Mouse (Mus musculus): ENCODE results near the gene Macrod1. TPM values are rescaled to one million over a fixed set of nuclear protein-coding genes. Genes with fewer than 3 reads are reported as not detected.
A peak's percentile ranks its signal among the peaks of the same experiment; 100 is the strongest.

The Macrod1 gene
- polyA plus RNA-seq, 1 experiment from 2014 or later: 3.4 TPM

DNA sequence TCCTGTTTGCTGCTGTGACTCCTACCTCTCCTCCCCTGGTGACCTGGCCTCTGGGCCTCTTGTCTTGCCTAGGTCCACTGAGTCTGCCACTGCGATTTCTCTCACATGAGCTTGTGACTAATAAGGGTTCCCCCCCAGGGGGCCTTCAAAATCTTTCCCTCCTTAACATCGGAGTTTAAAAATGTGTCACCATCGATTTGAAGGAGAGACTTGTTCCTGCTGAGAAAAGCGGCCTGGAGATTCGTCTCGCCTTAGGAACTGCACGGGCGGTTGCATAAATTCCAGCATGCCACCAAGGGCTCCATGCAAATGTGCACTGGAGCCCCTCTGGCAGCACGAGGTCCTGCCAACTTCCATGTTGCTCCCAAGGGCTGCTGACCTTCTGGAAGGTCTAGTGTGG lies 21.1 kb downstream of the Macrod1 start:
- Histone ChIP-seq H3K36me3 (no peaks in the 10 kb centered on the region), H3K27ac (peak overlapping the region; percentile 35; the same call in 1 of the 2 replicates), H3K4me3 (no peak overlapping the region), H3K27me3 (ENCODE audit: insufficient read depth, poor library complexity, severe bottlenecking) (peaks cover 62% of the 10 kb centered on the region), H3K4me1 (replicated peaks) (peaks cover 47% of the 10 kb centered on the region), H3K9me3 (no peaks in the 10 kb centered on the region)
- WGBS: 52% methylated on average over 9 of the region's 9 CpGs
- no peak for DNase-seq (ENCODE audit: low spot score)

DNA sequence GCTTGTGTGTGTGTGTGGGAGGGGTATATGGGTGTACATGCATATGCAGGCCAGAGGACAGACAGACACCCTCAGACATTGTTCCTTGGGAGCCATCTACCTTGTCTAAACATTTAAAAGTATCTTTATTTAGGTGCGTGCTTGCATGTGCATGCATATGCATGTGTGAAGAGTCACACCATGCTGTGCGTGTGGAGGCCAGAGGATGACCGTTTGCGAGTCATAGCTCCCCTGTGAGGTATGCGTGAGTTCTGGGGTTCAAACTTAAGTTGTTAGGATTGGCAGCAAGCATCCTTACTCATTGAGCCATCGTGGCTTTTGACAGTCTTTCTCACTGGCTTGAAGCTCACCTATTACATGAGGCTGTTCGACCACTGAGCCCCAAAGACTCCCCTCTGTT lies 21.7 kb downstream of the Macrod1 start:
- Histone ChIP-seq H3K27me3 (ENCODE audit: insufficient read depth, poor library complexity, severe bottlenecking) (peaks cover 62% of the 10 kb centered on the region), H3K9me3 (no peaks in the 10 kb centered on the region), H3K27ac (no peak overlapping the region), H3K36me3 (no peaks in the 10 kb centered on the region), H3K4me1 (replicated peaks) (peaks cover 47% of the 10 kb centered on the region), H3K4me3 (no peak overlapping the region)
- WGBS: 87% methylated on average over 7 of the region's 7 CpGs
- DNase-seq (ENCODE audit: low spot score): no peak

- Histone ChIP-seq H3K4me3 (no peak overlapping the region), H3K27ac (no peak overlapping the region), H3K27me3 (ENCODE audit: insufficient read depth, poor library complexity, severe bottlenecking) (peaks cover 70% of the 10 kb centered on the region), H3K4me1 (replicated peaks) (peaks cover 52% of the 10 kb centered on the region), H3K36me3 (no peaks in the 10 kb centered on the region), H3K9me3 (no peaks in the 10 kb centered on the region)
- 81% methylated on average over 7 of the region's 7 CpGs for WGBS
- no peak for DNase-seq (ENCODE audit: low spot score)
Observed at GRCm38 (mm10) chr19:7081516-7082266, 25.1 kb downstream of the Macrod1 start.

GRCm38 (mm10) chr19:7083035-7083794 lies 26.6 kb downstream of the Macrod1 start:
- 24% methylated on average over 14 of the region's 14 CpGs for WGBS
- no peaks in the 10 kb centered on the region for H3K9me3 ChIP-seq
- H3K27me3 ChIP-seq (ENCODE audit: insufficient read depth, poor library complexity, severe bottlenecking): peaks cover 82% of the 10 kb centered on the region
- peaks cover 58% of the 10 kb centered on the region for H3K4me1 ChIP-seq (replicated peaks)
- no peak overlapping the region for H3K4me3 ChIP-seq
- no peaks in the 10 kb centered on the region for H3K36me3 ChIP-seq
- peak overlapping the region; percentile 46; the same call in 1 of the 2 replicates for H3K27ac ChIP-seq
- no peak for DNase-seq (ENCODE audit: low spot score)

GRCm38 (mm10) chr19:7084734-7085133 lies 28.1 kb downstream of the Macrod1 start:
- H3K27me3 ChIP-seq (ENCODE audit: insufficient read depth, poor library complexity, severe bottlenecking): peaks cover 81% of the 10 kb centered on the region
- 0 out of 2 replicates have a peak overlapping the region, but pooled peaks have one; percentile 25 for H3K27ac ChIP-seq
- no peak for DNase-seq (ENCODE audit: low spot score)

GRCm38 (mm10) chr19:7088558-7088957 lies 31.9 kb downstream of the Macrod1 start:
- Histone ChIP-seq H3K9me3 (no peaks in the 10 kb centered on the region), H3K36me3 (no peaks in the 10 kb centered on the region), H3K4me1 (replicated peaks) (peaks cover 82% of the 10 kb centered on the region), H3K4me3 (no peak overlapping the region), H3K27ac (peak overlapping the region; percentile 45), H3K27me3 (ENCODE audit: insufficient read depth, poor library complexity, severe bottlenecking) (peaks cover 60% of the 10 kb centered on the region)
- DNase-seq (ENCODE audit: low spot score): no peak
- WGBS: 12% methylated on average over 9 of the region's 9 CpGs

More at GRCm38 (mm10) chr19:7084734-7085133, 28.1 kb downstream of the Macrod1 start:
- Histone ChIP-seq H3K9me3 (no peaks in the 10 kb centered on the region), H3K4me3 (no peak overlapping the region), H3K36me3 (no peaks in the 10 kb centered on the region), H3K4me1 (replicated peaks) (peaks cover 58% of the 10 kb centered on the region)
- 81% methylated on average over 15 of the region's 15 CpGs for WGBS

- H3K9me3 ChIP-seq: no peaks in the 10 kb centered on the region
- peaks cover 56% of the 10 kb centered on the region for H3K27me3 ChIP-seq (ENCODE audit: insufficient read depth, poor library complexity, severe bottlenecking)
- no peak overlapping the region for H3K4me3 ChIP-seq
- no peak for DNase-seq (ENCODE audit: low spot score)
- WGBS: 56% methylated on average over 5 of the region's 5 CpGs
- peak overlapping the region; percentile 45 for H3K27ac ChIP-seq
- no peaks in the 10 kb centered on the region for H3K36me3 ChIP-seq
- peaks cover 82% of the 10 kb centered on the region for H3K4me1 ChIP-seq (replicated peaks)
Observed at GRCm38 (mm10) chr19:7089050-7089449, 32.4 kb downstream of the Macrod1 start.

DNA sequence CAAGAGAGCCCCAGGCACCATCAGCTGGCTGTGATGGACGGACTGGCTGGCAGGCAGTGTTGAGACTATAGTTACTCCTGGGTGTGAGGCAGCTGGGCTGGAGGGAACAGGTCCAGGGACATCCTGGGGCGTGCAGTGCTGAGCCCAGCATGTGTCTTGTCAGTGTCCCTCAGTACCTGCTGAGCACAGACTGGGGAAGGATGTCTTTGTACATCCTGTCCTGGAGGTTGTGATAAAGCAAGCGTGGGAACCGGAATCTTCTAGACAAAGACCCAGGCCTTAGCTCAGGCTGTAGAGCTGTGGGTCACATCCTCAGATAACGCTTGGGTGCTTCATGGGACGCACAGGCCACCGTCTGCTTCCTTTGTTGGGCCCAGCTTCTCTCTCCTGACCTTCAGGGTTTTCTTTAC lies 33.2 kb downstream of the Macrod1 start:
- peaks cover 80% of the 10 kb centered on the region for H3K4me1 ChIP-seq (replicated peaks)
- no peaks in the 10 kb centered on the region for H3K36me3 ChIP-seq
- DNase-seq (ENCODE audit: low spot score): peak; percentile 41
- H3K9me3 ChIP-seq: no peaks in the 10 kb centered on the region
- WGBS: 20% methylated on average over 7 of the region's 7 CpGs
- peaks cover 48% of the 10 kb centered on the region for H3K27me3 ChIP-seq (ENCODE audit: insufficient read depth, poor library complexity, severe bottlenecking)
- no peak overlapping the region for H3K4me3 ChIP-seq
- peak overlapping the region; percentile 80 for H3K27ac ChIP-seq

GRCm38 (mm10) chr19:7090369-7091064 lies 33.9 kb downstream of the Macrod1 start:
- Histone ChIP-seq H3K4me3 (no peak overlapping the region), H3K36me3 (peaks cover 6% of the 10 kb centered on the region; the same call in 1 of the 2 replicates), H3K9me3 (no peaks in the 10 kb centered on the region), H3K27me3 (ENCODE audit: insufficient read depth, poor library complexity, severe bottlenecking) (peaks cover 48% of the 10 kb centered on the region), H3K4me1 (replicated peaks) (peaks cover 82% of the 10 kb centered on the region), H3K27ac (peak overlapping the region; percentile 80)
- WGBS: 29% methylated on average over 10 of the region's 10 CpGs
- no peak for DNase-seq (ENCODE audit: low spot score)

DNA sequence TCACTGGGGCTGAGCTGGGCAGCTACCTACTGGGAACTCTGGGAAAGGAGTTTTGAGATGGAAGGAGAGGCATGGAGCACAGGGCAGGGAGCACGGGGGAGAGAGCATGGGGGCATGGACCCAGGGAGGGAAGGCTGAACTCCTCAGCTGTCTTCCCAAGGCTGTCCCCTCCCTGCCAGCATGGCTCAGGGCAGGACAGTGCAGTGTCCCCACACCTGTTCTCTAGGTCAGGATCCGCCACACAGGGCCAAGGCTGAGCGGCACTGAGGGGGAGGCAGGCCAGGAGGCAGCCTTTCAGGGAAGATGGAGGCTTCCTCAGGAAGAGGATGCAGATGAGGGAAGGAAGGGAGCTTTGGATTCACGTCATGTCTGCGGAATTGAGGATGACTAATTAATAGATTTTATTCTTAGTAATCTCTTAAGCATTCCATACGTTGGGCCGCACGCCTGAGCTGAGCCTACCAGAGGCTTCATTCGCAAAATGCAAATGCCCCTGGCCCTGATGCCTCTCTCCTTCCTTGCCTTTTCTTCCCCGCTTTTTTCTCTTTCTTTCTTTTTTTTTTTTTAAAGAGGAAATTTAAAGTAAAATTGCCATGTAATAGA lies 34.9 kb downstream of the Macrod1 start:
- peaks cover 91% of the 10 kb centered on the region for H3K4me1 ChIP-seq (replicated peaks)
- no peak for DNase-seq (ENCODE audit: low spot score)

DNA sequence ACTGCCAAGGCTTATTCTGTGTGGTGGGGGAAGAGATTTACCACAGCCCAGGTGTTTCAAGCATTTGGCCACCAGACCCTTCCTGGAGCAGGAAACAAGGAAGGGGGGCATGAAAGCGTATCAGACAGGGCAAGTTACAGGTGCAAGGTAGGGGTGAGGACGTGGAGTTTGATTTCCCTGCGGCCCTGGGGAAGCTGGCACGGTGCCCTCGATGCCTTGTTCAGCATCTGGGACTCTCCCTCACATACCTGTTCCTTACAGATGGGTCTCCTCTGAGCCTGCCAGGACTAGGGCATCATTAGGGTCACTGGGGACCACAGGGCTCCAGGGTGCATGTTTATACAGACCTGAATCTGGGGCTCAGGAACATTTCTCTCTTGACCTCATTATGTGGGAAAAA lies 36.1 kb downstream of the Macrod1 start:
- Histone ChIP-seq H3K4me3 (no peak overlapping the region), H3K27ac (0 out of 2 replicates have a peak overlapping the region, but pooled peaks have one; percentile 13), H3K4me1 (replicated peaks) (peaks cover 86% of the 10 kb centered on the region), H3K27me3 (ENCODE audit: insufficient read depth, poor library complexity, severe bottlenecking) (peaks cover 48% of the 10 kb centered on the region), H3K36me3 (peaks cover 12% of the 10 kb centered on the region; the same call in 1 of the 2 replicates), H3K9me3 (no peaks in the 10 kb centered on the region)
- 93% methylated on average over 5 of the region's 5 CpGs for WGBS
- DNase-seq (ENCODE audit: low spot score): no peak

More for the DNA sequence above, 34.9 kb downstream of the Macrod1 start:
- Histone ChIP-seq H3K36me3 (peaks cover 12% of the 10 kb centered on the region; the same call in 1 of the 2 replicates), H3K27ac (peak overlapping the region; percentile 80), H3K27me3 (ENCODE audit: insufficient read depth, poor library complexity, severe bottlenecking) (peaks cover 48% of the 10 kb centered on the region), H3K4me3 (no peak overlapping the region), H3K9me3 (no peaks in the 10 kb centered on the region)
- 57% methylated on average over 10 of the region's 10 CpGs for WGBS

- DNase-seq (ENCODE audit: low spot score): no peak
- 76% methylated on average over 3 of the region's 3 CpGs for WGBS
- Histone ChIP-seq H3K36me3 (peaks cover 12% of the 10 kb centered on the region; the same call in 1 of the 2 replicates), H3K27ac (peak overlapping the region; percentile 23), H3K9me3 (no peaks in the 10 kb centered on the region), H3K27me3 (ENCODE audit: insufficient read depth, poor library complexity, severe bottlenecking) (peaks cover 61% of the 10 kb centered on the region), H3K4me1 (replicated peaks) (peaks cover 77% of the 10 kb centered on the region), H3K4me3 (no peak overlapping the region)
Observed at GRCm38 (mm10) chr19:7099620-7100155, 43.1 kb downstream of the Macrod1 start.
